Mouse (Mus musculus) brown adipose tissue, adult 24 weeks (tissue): ENCODE measurements around the gene Gm28051. TPM values are rescaled to one million over a fixed set of nuclear protein-coding genes. Genes with fewer than 3 reads are reported as not detected.
A peak's percentile ranks its signal among the peaks of the same experiment; 100 is the strongest.

Experiments used
- H3K27ac ChIP-seq: fragments of 200-500 bp; replicated peaks from 2 replicates; pipeline ENCODE4 v1.5.1; 2012; ENCODE audit warnings: low read depth, mild to moderate bottlenecking, low read length
- H3K4me1 ChIP-seq: fragments of 200-500 bp; 2 replicates; pipeline ENCODE4 v1.6.1; 2012; ENCODE audit warnings: low read length, mixed read lengths; ENCODE audit not compliant: control insufficient read depth, insufficient read depth, insufficient read length
- H3K4me3 ChIP-seq: fragments of 200-500 bp; 2 replicates; pipeline ENCODE4 v1.5.1; 2012; ENCODE audit warnings: low read depth, mild to moderate bottlenecking, low read length, moderate library complexity; ENCODE audit not compliant: insufficient read depth
- polyA plus RNA-seq: library from polyadenylated mRNA; stranded (reverse); fragments of >200 nt; gene quantifications from 2 replicates; pipeline ENCODE4 v1.2.4, GENCODE M21; 2012; ENCODE audit not compliant: missing spikeins, insufficient read depth, insufficient read length

Gene Gm28051
- polyA plus RNA-seq, 1 experiment: not detected

DNA sequence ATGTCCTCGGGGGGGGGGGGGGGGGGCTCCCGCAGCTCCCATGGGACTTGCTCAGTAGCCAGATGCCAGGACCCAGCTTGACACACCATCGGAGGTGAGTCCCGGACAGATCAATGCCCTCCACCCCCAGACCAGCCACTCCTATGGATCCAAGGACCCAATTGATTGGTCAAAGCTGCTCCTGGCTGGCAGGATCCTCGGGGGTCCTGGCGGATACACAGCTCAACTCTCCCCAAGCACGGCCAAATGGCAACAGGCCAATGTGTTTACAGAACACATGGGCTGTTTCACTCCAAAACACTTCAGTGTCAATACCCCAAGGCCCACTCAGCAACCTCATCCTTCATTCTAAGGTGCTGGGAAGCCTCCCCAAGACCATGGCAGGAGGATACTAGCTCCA lies 65.8 kb downstream of the Gm28051 start:
- Histone ChIP-seq H3K4me1 (peaks cover 54% of the 10 kb centered on the region), H3K4me3 (no peak overlapping the region), H3K27ac (peak overlapping the region; percentile 65)

- peak overlapping the region; percentile 66 for H3K27ac ChIP-seq
- H3K4me3 ChIP-seq: no peak overlapping the region
- H3K4me1 ChIP-seq: peaks cover 50% of the 10 kb centered on the region
Measured at GRCm38 (mm10) chr12:102691180-102691579, 66.4 kb downstream of the Gm28051 start.

GRCm38 (mm10) chr12:102689773-102690563 lies 67.6 kb downstream of the Gm28051 start:
- peaks cover 48% of the 10 kb centered on the region for H3K4me1 ChIP-seq
- H3K27ac ChIP-seq: peak overlapping the region; percentile 48
- H3K4me3 ChIP-seq: no peak overlapping the region

DNA sequence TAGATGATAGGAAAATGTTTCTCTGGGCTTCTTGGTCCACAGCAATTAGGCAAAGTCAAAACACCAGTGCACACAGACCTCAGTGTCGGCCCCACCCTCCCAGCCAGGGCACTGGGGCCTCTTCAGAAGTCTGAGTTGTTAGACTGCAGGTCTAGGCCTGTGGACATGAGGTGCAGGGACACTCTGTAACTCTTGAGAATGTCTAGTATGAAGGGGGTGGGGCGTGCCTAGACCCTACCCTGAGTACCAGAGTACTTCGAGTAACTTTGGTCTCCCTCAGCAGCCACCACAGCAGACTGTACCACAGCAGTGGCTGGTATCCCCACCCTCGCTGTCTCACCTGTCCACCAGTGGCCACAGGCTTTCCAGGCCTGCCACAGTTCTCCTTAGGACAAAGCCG lies 71.2 kb downstream of the Gm28051 start:
- Histone ChIP-seq H3K4me3 (no peak overlapping the region), H3K27ac (no peak overlapping the region), H3K4me1 (peaks cover 42% of the 10 kb centered on the region)

GRCm38 (mm10) chr12:102685523-102685931 lies 72.0 kb downstream of the Gm28051 start:
- H3K4me1 ChIP-seq: peaks cover 41% of the 10 kb centered on the region
- no peak overlapping the region for H3K27ac ChIP-seq
- no peak overlapping the region for H3K4me3 ChIP-seq

DNA sequence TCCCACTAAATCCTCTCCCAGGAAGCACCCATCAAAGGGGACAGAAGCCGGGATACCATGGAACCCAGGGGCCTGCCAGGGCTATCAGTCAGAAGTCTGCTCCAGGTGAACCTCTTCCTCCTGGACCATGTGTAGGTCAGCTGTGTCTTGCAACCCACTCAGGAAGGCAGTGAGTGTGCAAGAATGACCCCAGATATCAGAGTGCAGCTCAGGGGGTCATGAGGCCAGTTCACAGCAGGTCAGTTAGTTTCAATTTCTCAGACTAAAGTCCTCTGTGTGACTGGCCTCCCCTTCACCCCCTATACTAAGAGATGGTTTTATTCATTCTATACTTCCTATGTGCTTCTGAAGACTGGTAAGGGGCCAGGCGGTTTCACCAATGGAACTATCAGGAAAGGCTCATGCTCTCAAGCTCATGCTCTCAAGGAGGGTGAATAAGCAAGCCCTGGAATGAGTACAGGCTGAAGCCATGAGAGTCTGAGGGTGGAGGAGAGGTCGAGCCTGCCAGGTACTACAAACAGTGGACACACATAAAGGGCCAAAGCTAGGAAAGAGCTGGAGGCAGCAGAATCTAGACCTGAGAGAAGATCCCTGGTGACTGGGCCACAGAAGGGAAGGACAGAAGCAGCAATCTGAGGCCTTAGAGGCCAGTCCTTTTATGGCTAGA lies 72.7 kb downstream of the Gm28051 start:
- Histone ChIP-seq H3K4me1 (peaks cover 44% of the 10 kb centered on the region), H3K4me3 (no peak overlapping the region), H3K27ac (no peak overlapping the region)

DNA sequence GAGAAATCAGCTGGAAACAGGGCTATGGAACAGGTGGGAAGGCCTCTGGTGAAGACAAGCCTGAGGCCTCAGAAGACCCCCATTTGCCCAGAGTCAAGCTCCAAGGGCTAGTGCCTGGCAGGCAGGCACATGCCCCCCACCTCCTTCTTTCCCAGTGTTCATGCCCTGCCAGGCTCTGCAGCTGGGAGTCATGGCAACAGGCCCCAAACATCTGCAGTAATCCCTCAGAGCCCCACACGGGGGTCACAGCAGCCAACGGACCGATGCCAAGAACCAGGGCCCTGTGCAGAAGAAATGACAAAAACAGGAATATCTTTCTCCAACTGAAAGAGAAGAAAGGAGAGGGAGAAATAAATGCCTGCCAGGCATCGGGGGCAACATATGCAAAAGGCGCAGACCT lies 73.6 kb downstream of the Gm28051 start:
- Histone ChIP-seq H3K4me1 (peaks cover 49% of the 10 kb centered on the region), H3K27ac (no peak overlapping the region), H3K4me3 (no peak overlapping the region)

- H3K4me3 ChIP-seq: no peak overlapping the region
- H3K27ac ChIP-seq: 0 out of 2 replicates have a peak overlapping the region, but pooled peaks have one; percentile 14
- peaks cover 54% of the 10 kb centered on the region for H3K4me1 ChIP-seq
Measured at GRCm38 (mm10) chr12:102683438-102683837, 74.1 kb downstream of the Gm28051 start.

DNA sequence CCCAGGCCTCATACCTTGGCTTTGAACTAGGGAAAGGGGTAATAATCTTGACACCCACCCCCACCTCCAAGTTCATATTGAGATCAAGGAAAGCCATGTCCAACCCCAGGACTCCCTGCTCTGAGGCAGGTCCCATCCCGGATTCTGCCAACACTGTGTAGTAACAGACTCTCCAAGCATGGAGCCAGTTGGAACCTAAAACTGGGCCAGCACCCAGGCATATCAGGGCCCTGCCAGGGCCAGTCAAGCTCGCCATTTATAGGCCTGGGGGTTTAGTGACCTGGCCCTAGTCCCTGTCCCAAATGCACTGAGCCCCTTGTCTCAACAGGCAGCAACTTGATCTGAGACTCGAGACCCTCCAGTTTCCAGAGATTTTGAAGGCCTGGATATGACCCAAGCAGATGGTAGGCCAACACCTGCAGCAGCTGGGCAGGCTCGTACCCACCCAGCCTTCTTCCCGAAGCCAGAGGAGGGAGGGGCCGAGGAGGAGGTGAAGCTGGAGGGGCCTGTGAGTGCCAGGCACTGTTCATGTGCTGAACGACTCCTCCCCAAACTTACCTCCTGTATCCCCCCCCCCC lies 74.8 kb downstream of the Gm28051 start:
- peak overlapping the region; percentile 61 for H3K27ac ChIP-seq
- H3K4me3 ChIP-seq: no peak overlapping the region
- H3K4me1 ChIP-seq: peaks cover 54% of the 10 kb centered on the region

DNA sequence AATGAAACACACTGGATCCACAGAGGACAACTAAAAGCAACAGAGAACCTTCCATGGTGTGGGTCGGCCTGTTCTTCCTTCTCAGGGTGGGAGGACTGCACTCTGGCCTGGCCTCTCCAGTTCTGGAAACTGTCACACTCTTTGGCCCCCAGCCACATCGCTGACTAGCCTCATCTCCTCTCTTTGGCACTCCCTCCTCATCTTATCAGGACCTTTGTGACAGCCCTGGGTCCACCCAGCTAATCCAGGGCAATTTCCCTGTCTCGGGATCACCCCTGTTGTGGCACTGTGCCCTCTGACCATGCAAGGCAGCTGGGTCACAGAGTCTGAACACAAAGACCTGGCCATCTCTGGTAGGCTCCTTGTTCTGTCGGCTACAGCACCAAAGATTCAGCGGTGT lies 75.5 kb downstream of the Gm28051 start:
- H3K27ac ChIP-seq: peak overlapping the region; percentile 61
- peaks cover 57% of the 10 kb centered on the region for H3K4me1 ChIP-seq
- H3K4me3 ChIP-seq: no peak overlapping the region

GRCm38 (mm10) chr12:102681590-102681989 lies 76.0 kb downstream of the Gm28051 start:
- Histone ChIP-seq H3K27ac (peak overlapping the region; percentile 61; the same call in 1 of the 2 replicates), H3K4me1 (peaks cover 52% of the 10 kb centered on the region), H3K4me3 (no peak overlapping the region)

DNA sequence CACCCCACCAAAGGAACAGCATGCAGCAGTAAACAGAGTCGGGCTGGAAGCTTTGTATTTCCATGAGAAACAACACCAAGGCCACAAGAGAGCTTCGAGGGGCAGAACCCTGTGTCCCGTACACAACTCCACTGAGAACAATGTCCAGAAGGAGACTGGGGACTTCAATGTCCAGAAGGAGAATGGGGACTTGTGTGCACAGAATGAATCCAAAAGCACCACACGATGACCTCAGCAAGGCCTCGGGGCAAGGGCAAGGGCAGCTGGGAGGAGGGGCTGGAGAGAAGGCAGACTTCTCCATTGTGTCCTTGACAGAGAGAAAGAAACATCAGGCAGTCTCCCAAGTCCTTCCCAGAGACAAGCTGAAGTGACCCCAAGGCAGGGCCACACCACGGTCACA lies 78.7 kb downstream of the Gm28051 start:
- Histone ChIP-seq H3K27ac (peak overlapping the region; percentile 83), H3K4me1 (peaks cover 33% of the 10 kb centered on the region), H3K4me3 (no peak overlapping the region)

DNA sequence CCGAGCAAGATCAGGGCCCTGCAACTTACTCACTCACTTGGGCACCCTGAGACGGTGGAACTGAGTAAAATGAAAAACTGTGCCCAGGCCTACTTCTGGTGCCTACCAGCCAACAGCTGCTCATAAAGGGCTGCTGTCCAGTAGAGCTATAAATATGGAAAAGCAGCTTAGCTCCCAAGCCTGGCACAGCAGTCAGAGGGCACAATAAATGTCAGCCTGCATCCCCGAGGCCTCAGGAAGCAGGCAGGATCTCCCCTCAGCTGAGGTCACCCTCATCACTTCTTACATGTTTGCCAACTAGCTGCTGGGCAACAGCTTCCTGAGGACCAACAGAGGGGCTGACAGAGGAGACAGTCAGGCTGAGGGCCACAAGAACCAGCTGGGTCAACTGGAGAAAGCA lies 80.5 kb downstream of the Gm28051 start:
- H3K27ac ChIP-seq: peak overlapping the region; percentile 6; the same call in 1 of the 2 replicates
- H3K4me3 ChIP-seq: no peak overlapping the region
- H3K4me1 ChIP-seq: peaks cover 26% of the 10 kb centered on the region

DNA sequence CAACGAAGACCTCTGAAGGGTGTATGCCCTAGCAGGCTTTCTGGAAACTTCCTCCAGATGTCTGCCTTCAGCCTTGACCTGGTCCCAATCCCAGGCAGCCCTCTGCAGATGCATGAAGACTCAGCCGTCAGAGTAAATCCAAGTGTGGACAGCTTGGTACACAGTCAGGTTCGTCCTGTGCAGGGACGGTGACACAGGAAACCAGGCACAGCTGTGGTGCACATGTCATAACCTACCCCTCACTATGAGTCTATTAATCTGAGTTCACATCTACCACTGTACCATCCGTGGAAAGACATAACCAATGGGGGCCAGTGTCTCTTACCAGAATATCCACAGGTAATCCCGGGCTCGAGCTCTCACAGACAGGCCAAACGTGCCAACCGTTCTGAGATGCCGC lies 83.0 kb downstream of the Gm28051 start:
- Histone ChIP-seq H3K4me3 (no peak overlapping the region), H3K27ac (no peak overlapping the region), H3K4me1 (peaks cover 25% of the 10 kb centered on the region)

GRCm38 (mm10) chr12:102674123-102674522 lies 83.4 kb downstream of the Gm28051 start:
- H3K4me1 ChIP-seq: peaks cover 22% of the 10 kb centered on the region
- no peak overlapping the region for H3K27ac ChIP-seq
- no peak overlapping the region for H3K4me3 ChIP-seq
